Mouse (Mus musculus): ENCODE results near the gene Pim3. TPM values are rescaled to one million over a fixed set of nuclear protein-coding genes. Genes with fewer than 3 reads are reported as not detected.
"Not testable (repeated sequence)": the region's sequence is repeated elsewhere in the genome, so short reads cannot be mapped to it uniquely, and the experiment has no call there.

Gene Pim3
- total RNA-seq (2014; fragmentation: Nextera tagmentation) (13.8 and 14.6 TPM in 2 replicates), total RNA-seq (2017) (13.0 and 21.3 TPM in 2 replicates)

- ATAC-seq (replicated peaks; ENCODE audit: poor library complexity, severe bottlenecking): peak; percentile 75
Measured at GRCm38 (mm10) chr15:88861772-88862622, at the start of gene Pim3. Gene Pim3 (plus strand): TSS chr15:88862186.

GRCm38 (mm10) chr15:88813262-88813661 is 48.7 kb upstream of the Pim3 start:
- no peak for ATAC-seq (replicated peaks; ENCODE audit: poor library complexity, severe bottlenecking)

- ATAC-seq (replicated peaks; ENCODE audit: poor library complexity, severe bottlenecking): not testable (repeated sequence)
Measured at GRCm38 (mm10) chr15:88813873-88814272, 48.1 kb upstream of the Pim3 start.

- no peak for ATAC-seq (replicated peaks; ENCODE audit: poor library complexity, severe bottlenecking)
Measured at GRCm38 (mm10) chr15:88814411-88815047, 47.5 kb upstream of the Pim3 start.

- ATAC-seq (replicated peaks; ENCODE audit: poor library complexity, severe bottlenecking): peak; percentile 33
Measured at GRCm38 (mm10) chr15:88815196-88815700, 46.7 kb upstream of the Pim3 start.

GRCm38 (mm10) chr15:88819026-88819905 is 42.7 kb upstream of the Pim3 start, which contains the start of the genes Alg12 and Creld2:
Gene Alg12 (minus strand): TSS chr15:88819318.
Gene Creld2 (plus strand): TSS chr15:88819646.
- peak; percentile 87 for ATAC-seq (replicated peaks; ENCODE audit: poor library complexity, severe bottlenecking)

GRCm38 (mm10) chr15:88819906-88820303 is 42.1 kb upstream of the Pim3 start:
- ATAC-seq (replicated peaks; ENCODE audit: poor library complexity, severe bottlenecking): no peak

- no peak for ATAC-seq (replicated peaks; ENCODE audit: poor library complexity, severe bottlenecking)
Measured at GRCm38 (mm10) chr15:88821403-88821802, 40.6 kb upstream of the Pim3 start.

- ATAC-seq (replicated peaks; ENCODE audit: poor library complexity, severe bottlenecking): no peak
Measured at GRCm38 (mm10) chr15:88822513-88822912, 39.5 kb upstream of the Pim3 start.

GRCm38 (mm10) chr15:88823376-88823775 is 38.6 kb upstream of the Pim3 start:
- no peak for ATAC-seq (replicated peaks; ENCODE audit: poor library complexity, severe bottlenecking)

- no peak for ATAC-seq (replicated peaks; ENCODE audit: poor library complexity, severe bottlenecking)
Measured at GRCm38 (mm10) chr15:88827466-88827865, 34.5 kb upstream of the Pim3 start.

- ATAC-seq (replicated peaks; ENCODE audit: poor library complexity, severe bottlenecking): peak; percentile 78
Measured at GRCm38 (mm10) chr15:88827991-88828799, 33.8 kb upstream of the Pim3 start.

GRCm38 (mm10) chr15:88828800-88829705 is 32.9 kb upstream of the Pim3 start:
- ATAC-seq (replicated peaks; ENCODE audit: poor library complexity, severe bottlenecking): peak; percentile 92

- ATAC-seq (replicated peaks; ENCODE audit: poor library complexity, severe bottlenecking): no peak
Measured at GRCm38 (mm10) chr15:88829791-88830440, 32.1 kb upstream of the Pim3 start.

GRCm38 (mm10) chr15:88830696-88831095 is 31.3 kb upstream of the Pim3 start:
- no peak for ATAC-seq (replicated peaks; ENCODE audit: poor library complexity, severe bottlenecking)

GRCm38 (mm10) chr15:88831482-88831881 is 30.5 kb upstream of the Pim3 start:
- no peak for ATAC-seq (replicated peaks; ENCODE audit: poor library complexity, severe bottlenecking)

- no peak for ATAC-seq (replicated peaks; ENCODE audit: poor library complexity, severe bottlenecking)
Measured at GRCm38 (mm10) chr15:88832536-88832935, 29.4 kb upstream of the Pim3 start.

- no peak for ATAC-seq (replicated peaks; ENCODE audit: poor library complexity, severe bottlenecking)
Measured at GRCm38 (mm10) chr15:88836031-88836430, 26.0 kb upstream of the Pim3 start.

Data from granulocyte monocyte progenitor cell, adult 5-6 weeks (primary cell).